Mouse (Mus musculus) intestine, postnatal 0 days (tissue): ENCODE data around the gene Papola. TPM values are rescaled to one million over a fixed set of nuclear protein-coding genes. Genes with fewer than 3 reads are reported as not detected.

Experiments used
- ATAC-seq: fragments of 200-750 bp; cut with Nextera tagmentation; 2 replicates; pipeline ENCODE4 v1.8.0; 2017; ENCODE audit warnings: mild to moderate bottlenecking, moderate TSS enrichment, moderate library complexity
- H3K27ac ChIP-seq: fragments of 300-500 bp; sonication (generic); 2 replicates; pipeline ENCODE4 v1.5.1; 2014; ENCODE audit warnings: mild to moderate bottlenecking, low read depth, low read length, moderate library complexity
- H3K27me3 ChIP-seq: fragments of 300-500 bp; sonication (generic); replicated peaks from 2 replicates; pipeline ENCODE4 v1.6.1; 2014; ENCODE audit warnings: low read length, mixed read lengths; ENCODE audit not compliant: control insufficient read depth, insufficient read depth
- H3K36me3 ChIP-seq: fragments of 300-500 bp; sonication (generic); 2 replicates; pipeline ENCODE4 v1.6.1; 2014; ENCODE audit warnings: mild to moderate bottlenecking, moderate library complexity; ENCODE audit not compliant: control insufficient read depth, insufficient read depth
- H3K4me1 ChIP-seq: fragments of 300-500 bp; sonication (generic); replicated peaks from 2 replicates; pipeline ENCODE4 v1.6.1; 2014; ENCODE audit warnings: antibody characterized with exemption, low read length, mixed read lengths; ENCODE audit not compliant: control insufficient read depth, insufficient read depth
- H3K4me2 ChIP-seq: fragments of 300-500 bp; sonication (generic); replicated peaks from 2 replicates; pipeline ENCODE4 v1.6.1; 2014; ENCODE audit warnings: low read depth, mild to moderate bottlenecking, moderate library complexity
- H3K4me3 ChIP-seq: fragments of 300-500 bp; sonication (generic); 2 replicates; pipeline ENCODE4 v1.5.1; 2014; ENCODE audit warnings: low read depth, low read length
- H3K9ac ChIP-seq: fragments of 300-500 bp; sonication (generic); 2 replicates; pipeline ENCODE4 v1.6.1; 2014; ENCODE audit warnings: mild to moderate bottlenecking, low read depth, low read length
- H3K9me3 ChIP-seq: fragments of 300-500 bp; sonication (generic); 2 replicates; pipeline ENCODE4 v1.6.1; 2016; ENCODE audit warnings: mixed run types; ENCODE audit not compliant: control insufficient read depth
- CTCF ChIP-seq: sonication (generic); IDR thresholded peaks from 2 replicates; pipeline ENCODE4 v1.5.1; 2016; ENCODE audit warnings: low read depth, mild to moderate bottlenecking, control low read depth, antibody characterized with exemption, moderate library complexity
- WGBS: fragments of 180-500 bp; shearing (Covaris S2); extraction: QIAGEN DNeasy Blood & Tissue Kit; methylation state at CpG from one replicate; pipeline ENCODE4 v1.1.7; 2014; 5-methylcytosine and 5-hydroxymethylcytosine counted together
- microRNA-seq: library from miRNA; unstranded; fragments of <30 nt; microRNA quantifications from one replicate; pipeline ENCODE4, GENCODE M21; 2016
- polyA plus RNA-seq: library from polyadenylated mRNA; unstranded; fragments of >200 nt; fragmentation: Nextera tagmentation; extraction: Ambion mirVana; gene quantifications from 2 replicates; pipeline ENCODE4 v1.2.1, GENCODE M21; 2015

Papola gene
- polyA plus RNA-seq, 1 experiment from 2014 or later, result 101 TPM

DNA sequence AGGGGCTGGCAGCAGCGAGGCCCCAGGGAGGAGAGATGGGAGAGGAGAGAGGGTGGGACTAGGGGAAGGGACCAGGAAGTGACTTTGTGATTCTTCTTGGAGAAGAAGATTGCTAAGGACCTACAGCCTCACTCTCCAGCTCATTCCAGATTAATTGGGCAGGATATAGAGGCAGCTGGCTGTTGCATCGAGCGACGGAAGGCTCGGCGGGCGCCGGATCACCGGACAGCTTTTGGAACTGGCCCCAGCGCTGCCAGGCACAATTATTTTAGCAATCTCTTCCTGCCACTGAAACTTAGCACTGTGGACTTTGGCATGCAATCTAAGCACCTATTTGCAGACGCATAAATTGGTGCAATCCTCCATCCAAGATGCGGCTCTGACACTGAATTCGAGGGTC lies 92.4 kb downstream of the Papola start:
- Histone ChIP-seq H3K4me2 (no peak overlapping the region), H3K36me3 (no peaks in the 10 kb centered on the region), H3K4me3 (no peak overlapping the region), H3K9me3 (no peaks in the 10 kb centered on the region), H3K4me1 (no peaks in the 10 kb centered on the region), H3K27ac (no peak overlapping the region), H3K9ac (no peak overlapping the region), H3K27me3 (no peaks in the 10 kb centered on the region; the same call in 1 of the 2 replicates)
- 72% methylated on average over 13 of the region's 13 CpGs for WGBS
- TF ChIP-seq CTCF, result no peak
- ATAC-seq, result no peak

GRCm38 (mm10) chr12:105878746-105879145 lies 94.3 kb downstream of the Papola start:
- Histone ChIP-seq H3K27me3 (no peaks in the 10 kb centered on the region; the same call in 1 of the 2 replicates), H3K9ac (no peak overlapping the region), H3K36me3 (no peaks in the 10 kb centered on the region), H3K4me1 (no peaks in the 10 kb centered on the region), H3K27ac (no peak overlapping the region), H3K4me2 (no peak overlapping the region), H3K9me3 (no peaks in the 10 kb centered on the region), H3K4me3 (no peak overlapping the region)
- no peak for TF ChIP-seq CTCF
- 90% methylated on average over 5 of the region's 5 CpGs for WGBS
- no peak for ATAC-seq

- no peaks in the 10 kb centered on the region for H3K9me3 ChIP-seq
- no peak overlapping the region for H3K4me2 ChIP-seq
- H3K4me3 ChIP-seq, result no peak overlapping the region
- H3K9ac ChIP-seq, result no peak overlapping the region
- no peak for ATAC-seq
- 74% methylated on average over 12 of the region's 12 CpGs for WGBS
- TF ChIP-seq CTCF, result no peak
- no peak overlapping the region for H3K27ac ChIP-seq
- no peaks in the 10 kb centered on the region for H3K4me1 ChIP-seq
- no peaks in the 10 kb centered on the region for H3K36me3 ChIP-seq
- no peaks in the 10 kb centered on the region for H3K27me3 ChIP-seq
Observed at GRCm38 (mm10) chr12:105883799-105884514, 99.5 kb downstream of the Papola start.

- Histone ChIP-seq H3K27me3 (no peaks in the 10 kb centered on the region), H3K9me3 (no peaks in the 10 kb centered on the region), H3K4me2 (no peak overlapping the region), H3K4me3 (no peak overlapping the region), H3K9ac (no peak overlapping the region), H3K36me3 (no peaks in the 10 kb centered on the region), H3K4me1 (no peaks in the 10 kb centered on the region), H3K27ac (no peak overlapping the region)
- TF ChIP-seq CTCF, result no peak
- WGBS, result 34% methylated on average over 22 of the region's 22 CpGs
- no peak for ATAC-seq
Observed at GRCm38 (mm10) chr12:105884515-105885323, 100.2 kb downstream of the Papola start.

Small RNA genes within 50 kb of the gene (microRNA-seq; reads per million reads assigned to microRNA genes)
- not detected for gene Gm22120

Other genes starting within 250 kb of the Papola start
- gene Bdkrb2, start 221.5 kb upstream of the Papola start, polyA plus RNA-seq, result 3.8 and 4.4 TPM in 2 replicates
- gene Bdkrb1, start 181.6 kb upstream of the Papola start, polyA plus RNA-seq, result 0.40 and 0.58 TPM in 2 replicates
- gene Gskip, start 99.9 kb upstream of the Papola start, polyA plus RNA-seq, result 35.0 and 35.6 TPM in 2 replicates
- gene Atg2b, start 99.5 kb upstream of the Papola start, polyA plus RNA-seq, result 10.8 and 12.0 TPM in 2 replicates
- gene Ak7, start 78.7 kb upstream of the Papola start, polyA plus RNA-seq, result 0.18 and 0.24 TPM in 2 replicates
- gene Vrk1, start 225.5 kb downstream of the Papola start, polyA plus RNA-seq, result 20.4 and 23.0 TPM in 2 replicates